Mouse (Mus musculus): ENCODE data around the gene Lgals12. TPM values are rescaled to one million over a fixed set of nuclear protein-coding genes. Genes with fewer than 3 reads are reported as not detected.

The Lgals12 gene
- polyA plus RNA-seq (2017; shearing (Covaris generic)) = not detected

GRCm38 (mm10) chr19:7606801-7607689 lies at the start of gene Lgals12:
Gene Lgals12 (minus strand): TSS chr19:7607193.

GRCm38 (mm10) chr19:7611942-7612757 lies 5.2 kb upstream of the Lgals12 start, which contains the start of gene Hrasls5:
Gene Hrasls5 (plus strand): TSS chr19:7612541.

GRCm38 (mm10) chr19:7557328-7557822 lies 49.6 kb downstream of the Lgals12 start, which contains the start of gene Pla2g16:
Gene Pla2g16 (plus strand): TSS chr19:7557459.

Other genes starting within 250 kb of the Lgals12 start
- 6.5 TPM for gene Spindoc, start 224.2 kb downstream of the Lgals12 start, polyA plus RNA-seq (2017; shearing (Covaris generic))
- gene 2700081O15Rik, start 189.6 kb downstream of the Lgals12 start, polyA plus RNA-seq (2017; shearing (Covaris generic)) = 0.09 TPM
- gene Rtn3, start 123.9 kb downstream of the Lgals12 start, polyA plus RNA-seq (2017; shearing (Covaris generic)) = 121 TPM
- 19.6 TPM for gene Atl3, start 113.2 kb downstream of the Lgals12 start, polyA plus RNA-seq (2017; shearing (Covaris generic))
- gene Pla2g16, start 49.7 kb downstream of the Lgals12 start, polyA plus RNA-seq (2017; shearing (Covaris generic)) = 125 TPM
- not detected for gene Hrasls5, start 5.3 kb upstream of the Lgals12 start, polyA plus RNA-seq (2017; shearing (Covaris generic))
- gene Slc22a19, start 104.1 kb upstream of the Lgals12 start, polyA plus RNA-seq (2017; shearing (Covaris generic)) = not detected
- gene Slc22a26, start 195.5 kb upstream of the Lgals12 start, polyA plus RNA-seq (2017; shearing (Covaris generic)) = not detected

Data from activated CD4-positive, CD25-positive, alpha-beta regulatory T cell, adult 9 weeks (primary cell).